Mouse (Mus musculus) embryonic stem cell, embryonic (primary cell): Measurements from ENCODE around the gene AC124502.3.

Experiments
- CTCF ChIA-PET, 4 experiments: fragments of 300-600 bp in 2 of 4; fragments of 350-600 bp in 2 of 4; sonication (Branson Sonifier 250); formaldehyde crosslinking; loops; one replicate each; lab custom pipeline; 2022; ENCODE audit warnings: inconsistent platforms in 2 of 4; lab: Charles Lee
- POLR2A ChIA-PET, 4 experiments: fragments of 300-600 bp in 2 of 4; fragments of 350-600 bp in 2 of 4; sonication (Branson Sonifier 250); formaldehyde crosslinking; loops; one replicate each; lab custom pipeline; 2022; ENCODE audit warnings: antibody characterized with exemption in 4 of 4, inconsistent platforms in 1 of 4; lab: Charles Lee

The AC124502.3 gene

DNA sequence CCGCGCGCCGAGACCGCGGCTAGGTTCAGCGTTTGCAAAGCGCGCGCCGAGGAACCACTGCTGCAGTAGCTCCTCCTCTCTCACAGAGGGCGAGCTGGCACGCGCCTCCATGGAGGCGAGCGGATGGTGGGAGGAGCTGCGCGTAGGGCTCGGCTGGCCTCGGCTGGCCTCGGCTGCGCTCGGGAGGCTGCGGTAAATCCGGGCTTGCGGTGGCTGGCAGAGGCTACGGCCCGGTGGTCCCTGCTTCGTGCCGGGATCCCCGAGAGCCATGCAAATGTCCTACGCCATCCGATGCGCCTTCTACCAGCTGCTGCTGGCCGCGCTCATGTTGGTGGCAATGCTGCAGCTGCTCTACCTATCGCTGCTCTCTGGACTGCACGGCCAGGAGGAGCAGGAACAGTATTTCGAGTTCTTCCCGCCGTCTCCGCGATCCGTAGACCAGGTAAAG, at the start of gene AC124502.3, which contains the start of gene B4gat1:
Gene AC124502.3, plus strand, starts transcription at position 183 of the 448 bp plus-strand sequence.
Gene B4gat1, plus strand, starts transcription at position 118 of the 448 bp plus-strand sequence.
- ChIA-PET POLR2A (interaction anchor here (0.6 to 8.3 kb wide), 49 partner anchors 9 to 940 kb away, joined by 3 to 96 read pairs (median 4); partner anchors contain the start of genes Rin1 (in 3 of the 4), Slc29a2 (in 2 of the 4), AI837181 (in 1 of the 4) and Cd248 (in 1 of the 4)), CTCF (interaction anchor here (0.5 to 4.6 kb wide), 28 partner anchors 8 to 756 kb away, joined by 3 to 77 read pairs (median 4); partner anchors contain the start of genes Rin1 (in 3 of the 4), Ankrd13d (in 1 of the 4), Cd248 (in 1 of the 4) and Slc29a2 (in 1 of the 4))

DNA sequence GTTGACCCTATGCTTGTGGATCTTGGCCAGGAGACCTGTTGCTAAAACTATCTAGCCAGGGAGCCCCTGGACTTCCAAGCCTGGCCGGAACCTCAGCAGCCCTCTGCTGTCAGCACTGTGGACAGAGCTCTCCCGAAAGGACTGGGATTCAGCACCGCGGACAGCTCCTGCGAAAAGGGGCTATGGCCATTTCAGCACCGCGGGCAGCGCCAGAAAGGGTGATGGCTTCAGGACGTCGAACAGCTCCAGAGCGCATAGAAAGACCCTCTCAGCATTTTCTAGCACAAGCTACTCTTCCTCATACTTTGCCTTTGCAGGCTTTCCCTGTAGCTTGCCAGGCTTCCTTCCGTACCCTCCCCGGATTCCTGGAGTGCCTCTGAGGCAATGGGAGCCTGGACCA, 49.7 kb upstream of the AC124502.3 start:
- POLR2A ChIA-PET, result interaction anchor here (0.6 to 1.5 kb wide), 28 partner anchors 9 to 474 kb away, joined by 3 to 6 read pairs (median 3); partner anchors contain the start of genes Mrpl11 (in 2 of the 4), Yif1a (in 2 of the 4), AC124502.3 (in 1 of the 4) and B4gat1 (in 1 of the 4)
- CTCF ChIA-PET, result interaction anchor here (0.6 to 2.1 kb wide), 16 partner anchors 8 to 706 kb away, joined by 3 to 8 read pairs (median 3); partner anchors contain the start of genes Ankrd13d (in 1 of the 4) and Yif1a (in 1 of the 4)

DNA sequence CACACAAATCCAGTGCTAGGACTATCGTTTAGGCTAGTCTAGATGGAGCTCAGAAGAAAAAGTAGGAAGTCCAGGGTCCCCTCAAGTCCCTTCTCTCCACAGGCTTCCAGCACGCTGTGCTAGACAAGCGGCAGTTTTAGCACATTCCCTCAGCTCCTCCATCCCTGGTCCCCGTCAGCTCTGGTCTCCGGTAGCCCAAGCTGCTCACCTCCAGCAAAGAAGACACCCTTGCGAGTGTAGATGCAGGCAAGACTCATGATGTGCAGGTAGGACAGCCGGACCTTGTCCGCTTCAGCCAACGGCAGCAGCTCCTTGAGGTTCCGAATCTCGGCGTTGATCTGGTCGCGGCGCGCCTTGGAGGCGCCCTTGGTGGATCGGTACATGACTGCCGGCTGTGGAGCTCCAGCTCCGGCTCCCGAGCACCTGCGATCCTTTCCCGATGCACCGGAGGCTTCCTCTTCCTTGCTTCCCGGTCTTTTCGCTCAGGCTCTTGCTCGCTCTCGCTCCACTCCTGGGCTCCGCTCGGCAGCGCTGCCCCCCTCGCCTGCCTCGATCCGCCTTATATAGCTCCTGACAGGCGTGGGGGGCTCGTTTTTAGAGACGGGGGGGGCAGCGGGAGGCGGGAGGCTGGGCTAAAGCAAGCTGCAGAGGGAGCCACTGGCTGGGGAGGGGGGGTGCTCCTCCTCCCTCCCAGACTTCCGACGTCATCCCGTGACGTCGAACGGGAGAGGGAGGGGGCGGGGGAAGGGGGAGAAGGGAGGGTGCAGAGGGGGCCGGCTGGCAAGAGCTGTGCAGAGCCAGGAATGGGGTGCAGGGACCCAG, 49.0 kb upstream of the AC124502.3 start:
- POLR2A ChIA-PET, result interaction anchor here (0.7 to 1.6 kb wide), 31 partner anchors 8 to 364 kb away, joined by 3 to 6 read pairs (median 3); partner anchors contain the start of genes Mrpl11 (in 2 of the 4), Yif1a (in 2 of the 4), AC124502.3 (in 1 of the 4) and B4gat1 (in 1 of the 4)
- CTCF ChIA-PET, result interaction anchor here (0.6 to 2.1 kb wide), 18 partner anchors 8 to 706 kb away, joined by 3 to 8 read pairs (median 4); partner anchors contain the start of genes Ankrd13d (in 1 of the 4) and Yif1a (in 1 of the 4)

DNA sequence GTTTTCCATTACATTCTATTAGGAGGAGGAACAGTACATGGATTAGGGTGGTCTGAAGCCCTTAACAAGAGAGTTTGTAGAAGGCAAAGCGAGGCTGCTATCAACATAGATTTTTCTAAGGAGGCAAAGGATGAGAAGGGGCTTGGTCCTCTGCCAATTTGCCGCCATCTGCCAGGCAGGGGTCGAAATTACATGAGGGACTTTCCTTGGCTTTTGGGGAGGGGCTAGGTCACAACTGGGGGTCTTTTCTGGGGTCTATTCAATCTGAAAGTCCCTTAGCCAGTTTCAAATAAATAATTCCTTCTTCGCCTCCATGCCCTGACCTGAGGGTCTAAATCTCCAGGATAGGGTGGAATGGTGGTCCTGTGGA, 48.5 kb upstream of the AC124502.3 start, which contains the start of gene Npas4:
Gene Npas4, minus strand, starts transcription at position 61 of the 370 bp plus-strand sequence.
- CTCF ChIA-PET, result interaction anchor here in 2 of 4 experiments (1.1 to 1.5 kb wide), 6 partner anchors 9 to 161 kb away, joined by 3 to 8 read pairs (median 4); no protein-coding TSS in a partner anchor
- POLR2A ChIA-PET, result interaction anchor here in 3 of 4 experiments (0.7 to 1.6 kb wide), 6 partner anchors 9 to 128 kb away, joined by 3 to 4 read pairs (median 3); no protein-coding TSS in a partner anchor

DNA sequence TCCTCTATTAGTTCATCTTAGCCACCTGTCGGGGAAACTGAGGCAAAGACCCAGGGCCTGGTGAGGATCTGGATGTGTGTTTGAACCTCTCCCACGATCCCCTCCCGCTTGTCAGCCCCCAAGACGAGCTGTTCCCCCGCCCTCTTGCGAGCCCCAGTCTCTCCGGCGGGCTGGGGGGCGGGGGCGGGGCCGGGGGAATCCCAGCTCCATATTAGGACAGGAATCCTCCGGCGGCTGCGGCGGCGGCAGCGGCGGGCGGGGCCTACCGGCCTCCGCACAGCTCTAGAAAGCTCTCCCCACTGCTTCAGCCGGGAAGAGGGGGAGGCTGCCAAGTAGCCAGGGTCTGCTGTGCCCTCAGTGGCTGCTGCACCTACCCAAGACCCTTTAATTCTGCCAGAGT, 48.0 kb upstream of the AC124502.3 start:
- ChIA-PET CTCF (interaction anchor here in 3 of 4 experiments (0.6 to 1.5 kb wide), 5 partner anchors 9 to 427 kb away, joined by 3 to 8 read pairs (median 4); no protein-coding TSS in a partner anchor), POLR2A (interaction anchor here in 2 of 4 experiments (1.0 to 1.6 kb wide), 3 partner anchors 8 to 80 kb away, joined by 3 read pairs; no protein-coding TSS in a partner anchor)

DNA sequence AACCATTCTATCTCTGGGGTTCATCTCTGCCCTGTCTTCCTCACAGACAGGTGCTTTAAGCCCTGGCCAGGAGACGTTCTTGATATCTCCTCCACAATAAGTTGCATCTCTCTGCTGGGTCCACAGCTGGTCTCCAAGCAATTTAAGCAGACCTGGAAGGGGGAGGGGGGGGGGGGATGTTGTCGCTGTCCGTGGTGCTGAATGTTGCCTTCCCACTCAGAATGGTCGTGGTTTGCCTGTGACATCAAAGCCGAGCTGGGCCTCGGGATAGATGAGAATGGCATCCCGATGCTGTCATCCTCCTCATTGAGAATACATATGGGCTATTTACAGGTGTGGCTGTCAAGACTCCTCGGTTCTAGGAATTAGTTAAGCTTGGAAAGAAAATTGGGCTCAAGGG, 46.3 kb upstream of the AC124502.3 start:
- POLR2A ChIA-PET, result interaction anchor here in 3 of 4 experiments (0.6 to 1.0 kb wide), 13 partner anchors 11 to 501 kb away, joined by 3 to 4 read pairs (median 3); partner anchors contain the start of genes AC124502.3 (in 1 of the 3) and B4gat1 (in 1 of the 3)
- CTCF ChIA-PET, result interaction anchor here (0.6 to 2.5 kb wide), 8 partner anchors 9 to 992 kb away, joined by 3 to 12 read pairs (median 4); partner anchors contain the start of genes Gm49405 (in 1 of the 4) and Nudt8 (in 1 of the 4)

DNA sequence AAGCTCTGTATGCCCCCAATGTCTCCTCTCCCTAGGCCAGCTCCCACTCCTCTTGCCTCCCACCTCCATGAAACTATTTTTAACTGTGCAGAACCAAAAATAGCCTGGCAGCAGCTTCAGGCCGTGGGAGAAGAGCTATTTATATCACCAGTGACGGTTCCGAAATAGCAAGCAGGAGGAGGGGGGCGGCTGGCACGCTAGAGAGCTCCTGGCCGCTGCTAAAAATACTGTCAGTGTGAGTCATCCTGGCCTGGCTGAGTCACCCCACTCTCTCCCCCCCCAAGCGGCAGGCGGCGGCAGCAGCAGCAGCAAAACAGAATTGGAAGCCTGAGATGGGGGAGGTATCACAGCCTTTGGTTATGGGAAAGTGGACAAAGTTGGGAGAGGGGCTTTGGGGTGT, 45.8 kb upstream of the AC124502.3 start:
- ChIA-PET POLR2A (interaction anchor here in 3 of 4 experiments (0.5 to 1.0 kb wide), 12 partner anchors 10 to 500 kb away, joined by 3 to 4 read pairs (median 3); partner anchors contain the start of genes AC124502.3 (in 1 of the 3) and B4gat1 (in 1 of the 3)), CTCF (interaction anchor here (0.6 to 2.5 kb wide), 8 partner anchors 9 to 993 kb away, joined by 3 to 12 read pairs (median 4); partner anchors contain the start of genes Gm49405 (in 1 of the 4) and Nudt8 (in 1 of the 4))

DNA sequence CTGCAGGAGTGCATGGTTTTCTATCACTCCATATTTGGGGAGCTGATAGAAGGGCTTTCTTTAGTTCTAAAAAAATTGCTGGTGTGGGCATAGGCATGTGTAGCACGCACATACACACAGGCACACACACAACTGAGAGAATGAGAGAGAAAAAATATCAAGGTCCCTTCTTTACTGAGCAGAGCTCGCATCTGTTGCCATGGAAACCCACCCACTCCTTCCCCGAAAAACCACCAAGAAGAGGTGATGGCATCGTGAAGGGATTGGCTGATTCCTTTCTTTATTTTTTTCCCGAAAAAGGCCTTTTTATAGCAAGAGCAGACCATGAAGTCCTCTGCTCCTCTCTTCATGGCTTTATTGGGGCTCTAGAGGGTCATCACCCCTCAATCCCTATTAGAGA, 44.6 kb upstream of the AC124502.3 start:
- POLR2A ChIA-PET, result no interaction called here
- CTCF ChIA-PET, result interaction anchor here in 1 of 4 experiments (2.5 kb wide), 1 partner anchor 12 kb away, joined by 9 read pairs; no protein-coding TSS in a partner anchor

DNA sequence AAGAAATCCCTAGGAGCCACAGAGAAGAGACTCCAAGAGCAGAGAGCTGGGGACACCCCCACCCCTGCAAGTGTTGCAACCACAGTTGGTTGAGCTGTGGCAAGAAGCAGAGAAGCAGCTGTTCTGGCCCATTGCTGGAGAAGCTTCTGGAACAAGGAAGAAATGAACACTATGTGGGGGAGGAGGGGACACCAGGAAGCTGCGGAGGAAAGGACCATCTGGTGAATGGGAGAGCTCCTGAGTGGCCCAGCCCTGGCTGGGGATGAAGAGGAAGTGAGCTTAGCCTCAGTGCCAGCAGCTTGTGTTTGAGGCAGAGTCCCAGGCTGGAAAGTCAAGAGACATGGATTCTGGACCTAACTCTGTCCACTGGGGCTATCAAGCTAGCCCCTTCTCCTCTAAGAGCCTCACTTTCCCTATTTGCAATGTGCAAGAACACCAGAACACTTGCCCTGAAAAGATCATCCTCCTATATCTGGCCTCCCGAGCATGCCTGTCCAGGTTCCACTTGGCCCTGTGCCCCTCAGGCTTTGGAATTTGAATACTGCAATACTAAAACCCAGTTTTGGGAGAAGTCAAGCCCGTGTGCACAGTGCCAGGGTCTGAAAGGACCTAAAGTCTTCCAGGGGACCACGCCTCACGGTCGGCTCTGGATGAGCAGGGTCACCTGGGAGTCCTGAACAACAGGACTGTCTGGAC, 39.1 kb upstream of the AC124502.3 start:
- ChIA-PET CTCF (interaction anchor here in 3 of 4 experiments (0.6 to 2.8 kb wide), 6 partner anchors 10 to 310 kb away, joined by 3 to 10 read pairs (median 4); no protein-coding TSS in a partner anchor), POLR2A (interaction anchor here in 1 of 4 experiments (0.7 to 1.1 kb wide), 4 partner anchors 9 to 37 kb away, joined by 3 to 4 read pairs (median 3); no protein-coding TSS in a partner anchor)

DNA sequence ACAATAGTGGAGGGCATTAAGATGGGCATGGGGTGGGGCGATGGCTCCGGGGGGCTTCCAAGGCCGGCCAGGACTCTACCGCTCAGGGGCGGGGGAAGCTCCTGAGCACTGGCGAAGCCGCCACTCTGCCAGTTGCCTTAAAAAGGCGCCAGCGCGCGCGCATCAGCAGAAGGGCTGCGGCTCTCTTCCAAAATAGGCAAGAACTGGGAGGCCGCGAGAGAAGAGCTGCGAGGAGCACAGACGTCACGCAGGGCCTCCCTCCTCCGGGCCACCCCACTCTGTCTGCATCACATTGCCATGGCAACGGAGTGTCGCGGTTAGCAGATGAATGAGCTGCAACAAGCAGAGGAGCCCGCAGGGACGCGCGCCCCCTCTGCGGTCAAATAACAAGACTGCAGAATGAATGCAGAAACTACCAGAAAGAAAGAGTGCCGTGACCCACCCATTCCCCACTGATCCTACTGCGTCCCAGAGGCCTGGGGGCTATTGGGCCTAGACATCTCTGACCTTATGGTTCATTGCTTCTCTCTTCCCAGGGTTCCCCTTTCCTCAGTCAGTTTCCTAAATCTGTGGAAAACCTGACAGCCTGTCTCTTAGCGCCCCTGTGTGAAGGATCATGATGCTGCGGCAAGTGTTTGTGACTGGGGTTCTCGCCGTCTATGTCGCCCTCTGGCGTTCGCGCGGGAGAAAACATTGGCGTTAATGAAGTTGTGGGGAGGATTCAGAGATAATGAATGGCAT, 36.9 kb upstream of the AC124502.3 start:
- POLR2A ChIA-PET, result interaction anchor here (0.6 to 2.0 kb wide), 9 partner anchors 11 to 386 kb away, joined by 3 to 5 read pairs (median 4); partner anchors contain the start of gene Slc29a2 (in 1 of the 4)
- CTCF ChIA-PET, result interaction anchor here (0.6 to 2.8 kb wide), 27 partner anchors 9 to 562 kb away, joined by 3 to 12 read pairs (median 4); partner anchors contain the start of genes Ccdc87 (in 1 of the 4) and Ccs (in 1 of the 4)

DNA sequence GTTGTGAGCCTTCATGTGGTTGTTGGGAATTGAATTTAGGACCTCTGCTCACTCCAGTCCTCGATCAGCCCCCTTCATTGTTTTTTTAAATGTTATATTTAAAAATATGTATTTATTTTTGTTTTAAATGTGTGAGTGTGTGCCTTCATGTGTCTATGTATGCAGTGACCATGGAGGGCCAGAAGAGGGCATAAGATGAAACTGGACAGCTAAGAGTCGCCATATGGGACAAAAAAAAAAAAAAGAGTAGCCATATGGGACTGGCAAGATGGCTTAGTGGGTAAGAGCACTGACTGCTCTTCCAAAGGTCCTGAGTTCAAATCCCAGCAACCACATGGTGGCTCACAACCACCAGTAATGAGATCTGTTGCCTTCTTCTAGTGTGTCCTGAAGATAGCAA, 35.0 kb upstream of the AC124502.3 start:
- POLR2A ChIA-PET, result interaction anchor here (0.6 kb wide), 5 partner anchors 11 to 1432 kb away, joined by 3 read pairs; partner anchors contain the start of gene Kmt5b (in 1 of the 4)
- CTCF ChIA-PET, result interaction anchor here (0.6 to 2.1 kb wide), 12 partner anchors 9 to 712 kb away, joined by 3 to 9 read pairs (median 4); partner anchors contain the start of genes Dpp3 (in 1 of the 4), Pacs1 (in 1 of the 4) and Slc29a2 (in 1 of the 4)

DNA sequence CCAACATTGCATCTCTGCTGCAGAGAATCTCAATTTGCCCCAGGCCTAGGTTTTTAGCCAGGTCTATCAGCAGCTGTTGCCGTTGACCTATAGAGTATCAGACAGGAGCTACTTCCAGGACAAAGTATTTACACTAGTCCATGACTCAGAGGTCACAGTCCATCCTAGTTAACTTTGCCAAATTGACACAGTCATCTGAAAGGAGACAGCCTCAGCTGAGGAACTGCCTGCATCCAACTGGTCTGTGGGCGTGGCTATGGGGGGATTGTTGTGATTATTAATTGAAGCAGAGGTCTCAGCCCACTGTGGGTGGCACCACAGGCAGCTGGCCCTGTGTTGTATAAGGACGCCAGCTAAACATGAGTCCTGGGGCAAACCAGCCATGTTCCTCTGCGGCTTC, 33.8 kb upstream of the AC124502.3 start:
- ChIA-PET CTCF (interaction anchor here in 3 of 4 experiments (0.6 to 2.1 kb wide), 7 partner anchors 10 to 146 kb away, joined by 3 to 7 read pairs (median 3); partner anchors contain the start of gene Yif1a (in 1 of the 3)), POLR2A (interaction anchor here in 3 of 4 experiments (0.6 to 2.2 kb wide), 4 partner anchors 15 to 813 kb away, joined by 3 to 5 read pairs (median 4); partner anchors contain the start of gene Npas4 (in 1 of the 3))

DNA sequence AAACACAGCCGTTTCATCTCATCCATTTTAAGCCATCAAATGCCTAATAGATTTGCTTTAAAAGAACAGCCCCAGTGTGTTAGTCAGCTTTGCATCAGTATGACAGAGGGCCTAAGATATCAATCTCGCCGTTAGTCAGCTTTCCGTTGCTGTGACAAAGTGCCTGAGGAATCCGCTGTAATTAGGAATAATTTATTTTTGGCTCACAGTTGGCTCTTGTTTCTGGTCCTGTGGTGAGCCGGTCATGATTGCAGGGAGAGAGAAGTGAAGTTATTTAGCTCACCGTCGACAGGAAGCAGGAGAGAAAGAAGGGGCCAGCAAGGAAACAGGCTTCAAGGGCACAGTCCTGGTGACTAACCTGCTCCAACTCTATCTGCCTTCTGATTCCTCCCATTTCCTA, 25.6 kb upstream of the AC124502.3 start:
- CTCF ChIA-PET, result interaction anchor here (0.5 to 2.8 kb wide), 19 partner anchors 10 to 918 kb away, joined by 3 to 21 read pairs (median 4); partner anchors contain the start of genes Slc29a2 (in 2 of the 4), AC124502.3 (in 1 of the 4), B4gat1 (in 1 of the 4) and Npas4 (in 1 of the 4)

DNA sequence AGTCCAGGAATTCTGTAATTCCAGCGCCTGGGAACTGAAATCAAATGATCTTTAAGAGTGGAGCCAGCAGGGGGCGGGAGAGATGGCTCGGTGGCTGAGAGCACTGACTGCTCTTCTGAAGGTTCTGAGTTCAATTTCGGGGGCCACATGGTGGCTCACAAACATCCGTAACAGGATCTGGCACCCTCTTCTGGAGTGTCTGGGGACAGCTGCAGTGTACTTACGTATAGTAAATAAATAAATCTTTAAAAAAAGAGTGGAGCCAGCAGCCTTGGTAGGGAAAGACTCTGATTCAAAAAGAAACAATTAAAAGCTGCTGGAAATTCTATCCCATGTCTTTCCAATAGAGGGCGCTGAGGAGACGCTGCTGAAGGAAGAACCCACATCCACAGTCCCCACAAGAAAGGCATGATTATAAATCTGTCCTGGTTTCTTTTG, 23.7 kb upstream of the AC124502.3 start:
- ChIA-PET POLR2A (interaction anchor here in 3 of 4 experiments (0.6 to 2.1 kb wide), 9 partner anchors 9 to 57 kb away, joined by 3 to 10 read pairs (median 3); partner anchors contain the start of genes Slc29a2 (in 3 of the 3), AC124502.3 (in 1 of the 3), B4gat1 (in 1 of the 3) and Rin1 (in 1 of the 3)), CTCF (interaction anchor here (0.6 to 4.8 kb wide), 42 partner anchors 9 to 581 kb away, joined by 3 to 63 read pairs (median 4); partner anchors contain the start of genes AC124502.3 (in 3 of the 4), B4gat1 (in 3 of the 4), Rin1 (in 3 of the 4) and Slc29a2 (in 1 of the 4))

More for the DNA sequence above, 25.6 kb upstream of the AC124502.3 start:
- POLR2A ChIA-PET, result interaction anchor here in 2 of 4 experiments (0.5 to 2.9 kb wide), 19 partner anchors 11 to 1172 kb away, joined by 3 to 21 read pairs (median 4); partner anchors contain the start of genes Slc29a2 (in 2 of the 2), AC124502.3 (in 1 of the 2), B4gat1 (in 1 of the 2) and Brms1 (in 1 of the 2)
